Mouse (Mus musculus) thymus, adult 18-20 months (tissue): ENCODE results near the gene Scgb1a1.
"Not testable (repeated sequence)": the region's sequence is repeated elsewhere in the genome, so short reads cannot be mapped to it uniquely, and the experiment has no call there.

Experiments
- DNase-seq, 2 experiments: peaks; one replicate each; pipeline ENCODE4 v3.0.0; 2022; ENCODE audit warnings: mixed read lengths in 2 of 2

Gene Scgb1a1

DNA sequence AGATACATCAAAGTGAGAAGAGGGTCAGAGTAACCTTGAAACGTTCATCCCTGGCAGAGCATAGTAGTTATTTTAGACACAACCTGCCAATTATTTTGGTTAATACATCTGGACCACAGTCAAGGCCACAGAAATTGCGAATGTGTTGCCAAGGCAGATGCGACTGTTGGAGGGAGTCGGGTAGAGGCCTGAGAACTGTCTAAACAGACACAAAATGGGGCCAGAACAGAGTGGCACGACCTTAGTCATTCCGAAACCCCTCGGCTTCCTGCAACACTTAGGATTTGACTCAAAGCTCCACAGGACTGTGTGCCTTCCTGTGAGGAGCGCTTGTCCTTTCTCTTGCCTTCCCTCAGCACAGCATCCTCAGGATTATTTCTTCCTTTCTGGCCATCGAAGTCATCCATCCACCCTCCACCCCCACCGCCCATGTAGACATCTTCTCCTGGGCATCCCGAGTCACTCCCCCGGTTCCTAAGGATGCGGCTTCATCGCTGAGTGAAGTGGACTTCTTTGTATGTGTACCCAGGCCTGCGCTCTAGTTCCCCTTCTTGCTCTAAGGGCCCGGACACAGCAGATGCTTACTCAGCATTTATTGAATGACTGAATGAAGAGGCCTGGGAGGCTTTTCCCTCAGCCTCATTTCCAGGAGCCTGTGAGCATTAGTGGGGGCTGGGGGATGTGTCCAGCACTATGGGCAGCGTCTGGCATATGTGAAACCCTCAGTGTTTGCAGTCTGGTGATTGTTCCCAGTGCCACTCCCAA, 12.7 kb upstream of the Scgb1a1 start:
- no peak for DNase-seq

DNA sequence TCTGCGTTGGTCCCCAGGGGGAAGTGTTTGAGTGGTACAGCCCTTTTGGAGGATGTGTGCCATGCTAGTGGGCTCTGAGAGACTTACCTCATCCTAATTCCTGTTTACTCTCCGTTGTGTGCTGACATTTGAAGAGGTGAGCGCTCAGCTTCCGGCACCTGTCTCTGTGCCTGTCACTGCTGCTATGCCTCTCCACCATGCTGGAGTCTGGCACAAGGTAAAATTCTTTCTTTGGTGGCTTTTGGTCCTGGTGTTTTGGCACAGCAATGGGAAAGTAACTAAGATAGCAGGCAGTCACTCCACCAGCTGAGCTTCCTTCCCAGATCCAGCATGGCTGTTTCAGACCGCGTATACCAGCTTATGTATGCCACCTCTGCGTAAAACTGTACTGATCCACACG, 12.0 kb upstream of the Scgb1a1 start:
- DNase-seq: no peak

DNA sequence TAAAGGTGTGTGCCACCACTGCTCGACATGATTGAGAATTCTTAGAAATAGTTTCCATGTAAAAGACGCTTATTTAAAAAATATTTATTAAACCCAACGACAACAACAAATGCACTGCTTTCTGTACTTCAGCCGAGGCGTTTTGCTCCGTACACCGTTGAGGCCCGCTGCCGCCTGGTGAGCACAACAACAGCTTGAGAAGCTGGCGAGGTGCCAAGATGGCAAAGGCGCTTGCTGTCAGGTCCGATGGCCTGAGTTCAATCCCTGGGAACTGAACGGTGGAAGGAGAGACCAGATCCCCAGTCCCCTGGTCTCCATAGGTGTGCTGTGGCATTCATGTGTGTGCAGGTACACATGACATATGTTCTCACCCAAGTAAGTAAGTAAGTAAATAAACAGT, 9.7 kb upstream of the Scgb1a1 start:
- no peak for DNase-seq

DNA sequence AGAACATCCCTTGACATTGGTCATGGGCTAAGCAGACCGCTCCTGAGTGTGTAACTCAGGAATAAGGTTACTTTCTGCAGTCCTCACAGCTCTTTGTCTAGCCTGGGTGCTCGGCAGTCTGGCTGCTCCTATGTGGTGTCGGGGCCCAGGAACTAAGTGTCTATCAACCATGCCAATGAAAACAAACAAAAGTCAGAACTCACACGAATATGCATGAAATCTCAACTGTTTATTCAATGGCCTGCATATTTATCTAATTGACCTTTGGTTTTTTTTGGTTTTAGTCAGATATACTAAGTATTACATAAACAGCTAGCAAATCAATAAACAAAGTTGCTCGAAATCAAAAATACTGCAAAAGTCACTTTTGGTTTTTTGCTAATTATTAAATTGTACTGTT, 7.4 kb upstream of the Scgb1a1 start:
- no peak for DNase-seq

DNA sequence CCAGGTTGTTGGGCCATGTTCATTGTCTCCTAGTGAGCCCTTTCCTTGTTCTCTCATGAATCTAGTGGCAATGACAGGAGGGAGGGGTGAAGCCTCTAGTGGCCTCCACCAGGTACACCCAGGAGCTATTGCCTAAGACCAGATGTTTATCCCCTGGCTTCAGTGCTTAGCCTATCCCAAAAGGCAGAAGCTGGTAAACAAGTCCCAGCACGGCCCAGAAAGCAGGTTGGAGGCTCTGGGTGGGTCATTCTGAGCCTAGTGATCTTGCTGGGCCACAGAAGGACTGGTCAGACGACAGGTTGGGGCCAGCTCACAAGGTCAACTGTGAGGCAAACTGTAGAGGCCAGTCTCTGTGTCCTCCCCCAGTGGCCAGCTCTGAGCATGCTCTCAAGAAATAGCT, 3.0 kb upstream of the Scgb1a1 start:
- DNase-seq: no peak

DNA sequence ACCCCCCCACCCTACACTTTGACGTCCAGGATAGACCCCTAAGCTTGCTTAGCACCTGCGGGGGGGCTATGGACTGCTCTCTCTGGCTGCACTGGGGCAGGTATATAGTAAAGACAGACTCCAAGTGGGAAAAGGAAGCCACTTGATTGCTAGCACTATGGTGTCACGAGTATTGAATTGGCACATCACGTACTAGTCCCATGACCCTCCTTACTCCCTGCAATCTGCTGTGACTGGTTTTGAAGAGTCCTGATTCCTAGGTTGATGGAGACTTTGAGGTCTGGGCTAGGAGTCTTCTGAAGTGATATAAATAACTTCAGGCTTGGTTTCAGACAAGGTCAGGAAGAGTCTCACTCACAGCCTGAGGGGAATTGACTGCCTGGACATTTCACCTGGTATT, 2.4 kb upstream of the Scgb1a1 start:
- no peak for DNase-seq

DNA sequence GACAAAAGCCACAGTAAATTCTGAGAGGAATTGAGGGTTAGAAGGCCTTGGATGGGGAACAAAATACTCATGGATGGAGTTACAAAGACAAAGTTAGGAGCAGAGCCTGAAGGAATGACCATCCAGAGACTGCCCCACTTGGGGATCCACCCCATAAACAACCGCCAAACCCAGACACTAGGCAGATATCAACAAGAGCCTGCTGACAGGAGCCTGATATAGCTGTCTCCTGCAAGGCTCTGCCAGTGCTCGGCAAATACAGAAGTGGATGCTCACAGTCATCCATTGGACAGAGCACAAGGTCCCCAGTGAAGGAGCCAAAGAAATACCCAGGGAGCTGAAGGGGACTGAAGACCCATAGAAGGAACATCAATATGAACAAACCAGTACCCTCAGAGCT, 3.9 kb downstream of the Scgb1a1 start:
- DNase-seq: not testable (repeated sequence)

DNA sequence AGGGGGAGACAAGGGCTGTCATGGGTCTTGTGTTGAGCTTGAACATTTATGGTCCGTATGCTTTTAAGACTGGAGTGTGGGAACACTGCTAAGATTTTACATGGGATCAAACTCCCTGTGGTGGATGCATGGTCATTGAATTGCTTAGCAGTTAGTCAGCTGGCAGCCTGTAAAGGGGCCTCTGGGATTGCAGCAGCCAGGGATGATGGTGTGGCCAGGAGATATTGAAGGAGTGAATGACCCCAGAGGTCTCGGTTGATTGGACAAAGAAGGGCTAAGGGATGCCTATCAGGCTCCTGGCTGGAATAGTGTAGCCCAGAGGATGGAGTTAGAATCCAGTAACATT, 4.8 kb downstream of the Scgb1a1 start:
- no peak for DNase-seq

DNA sequence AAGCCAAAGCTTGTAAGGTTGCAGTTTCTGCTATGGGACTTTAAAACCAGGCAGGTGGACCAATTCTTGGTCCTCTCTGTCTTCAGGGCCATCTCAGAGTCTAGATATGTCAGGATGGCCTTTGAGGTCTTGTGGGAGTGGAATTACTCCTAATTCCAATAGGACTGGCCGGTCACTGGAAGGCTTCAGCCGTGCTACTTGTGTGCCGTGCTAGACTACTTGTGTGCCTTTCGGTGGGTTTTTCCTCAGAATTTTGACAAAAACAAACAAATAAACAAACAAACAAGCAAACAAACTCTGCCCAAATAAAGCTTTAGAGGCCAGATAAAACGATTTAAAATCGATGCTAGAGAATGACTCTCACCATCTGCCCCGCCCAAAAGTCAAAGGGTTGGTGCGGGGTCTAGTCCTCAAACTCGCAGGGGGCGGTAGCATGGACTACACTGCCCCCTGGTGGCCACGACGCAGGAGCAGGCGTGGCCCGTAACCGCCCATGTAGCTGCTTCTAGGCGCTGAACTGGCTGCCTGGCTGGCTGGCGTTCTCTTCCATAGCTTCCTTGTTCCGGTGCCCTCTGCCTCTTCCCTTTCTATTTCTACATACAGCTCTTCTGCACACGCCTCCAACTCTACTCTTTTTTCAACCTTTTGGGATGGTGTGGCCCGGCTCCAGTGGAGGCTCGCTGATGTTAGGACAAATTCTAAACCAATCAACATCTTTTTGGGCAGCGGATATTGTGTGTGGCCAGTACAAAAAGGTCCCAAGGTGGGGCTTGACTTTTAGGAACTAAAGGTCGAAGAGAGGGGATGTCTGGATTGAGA, 5.4 kb downstream of the Scgb1a1 start:
- DNase-seq: peak; percentile 64 to 67

DNA sequence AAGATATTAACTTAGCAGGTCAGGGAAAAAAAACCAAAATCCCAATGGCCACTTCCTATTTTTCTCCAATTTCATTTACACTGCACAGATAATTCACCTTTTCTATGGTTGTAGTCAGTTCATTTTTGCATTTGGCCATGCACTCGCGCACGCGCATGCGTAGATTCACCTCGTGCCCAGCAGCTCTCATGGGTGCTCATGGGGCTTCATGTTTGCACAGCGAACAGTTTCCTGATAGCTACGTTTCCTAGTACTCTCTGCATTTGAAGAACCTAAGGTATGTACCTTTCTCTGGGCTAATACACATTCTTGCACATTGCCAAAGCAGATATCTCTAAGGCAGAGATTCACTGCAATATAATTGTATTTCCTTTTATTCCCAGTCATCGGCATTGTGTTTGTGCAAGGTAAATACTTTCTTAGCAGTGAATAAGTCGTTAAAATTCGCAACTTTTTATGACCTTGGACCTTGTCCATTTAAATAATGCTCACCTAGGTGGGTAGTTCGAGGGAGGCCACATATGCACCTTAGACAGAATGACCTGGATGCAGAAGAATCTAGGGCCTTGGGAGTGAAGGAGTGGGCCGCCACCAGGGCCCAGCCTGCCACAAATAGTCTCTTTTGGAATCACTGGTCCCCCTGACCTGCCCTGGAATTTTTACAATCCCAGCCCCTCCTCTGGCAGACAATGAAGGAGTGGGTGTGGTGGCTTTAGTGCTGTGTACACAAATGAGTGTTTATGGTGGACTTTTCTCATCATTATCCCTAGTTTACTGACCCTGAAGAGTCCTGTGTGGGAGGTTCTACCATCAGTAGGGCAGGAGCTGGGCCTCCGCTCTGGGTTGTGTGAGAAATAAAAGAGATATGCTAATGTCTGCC, 6.2 kb downstream of the Scgb1a1 start:
- no peak for DNase-seq

DNA sequence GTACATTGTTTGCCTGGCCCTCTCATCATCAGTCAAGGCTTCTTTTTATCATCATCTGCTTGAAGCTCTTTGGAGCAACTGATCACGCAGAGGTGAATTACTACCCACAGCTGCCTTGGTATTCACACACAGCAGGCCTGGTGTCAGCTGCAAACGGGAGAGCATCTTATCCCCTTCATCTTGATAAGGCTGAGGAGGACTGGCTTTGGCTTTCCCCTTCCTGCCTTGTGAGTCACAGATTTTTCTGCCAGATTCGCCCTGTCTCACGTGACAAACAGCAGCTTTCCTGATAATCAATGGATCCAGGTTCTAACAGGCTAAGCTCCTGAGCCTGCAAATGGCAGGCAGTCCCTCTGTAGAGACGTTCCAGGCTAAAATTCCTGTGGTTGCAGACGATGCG, 7.8 kb downstream of the Scgb1a1 start:
- no peak for DNase-seq

DNA sequence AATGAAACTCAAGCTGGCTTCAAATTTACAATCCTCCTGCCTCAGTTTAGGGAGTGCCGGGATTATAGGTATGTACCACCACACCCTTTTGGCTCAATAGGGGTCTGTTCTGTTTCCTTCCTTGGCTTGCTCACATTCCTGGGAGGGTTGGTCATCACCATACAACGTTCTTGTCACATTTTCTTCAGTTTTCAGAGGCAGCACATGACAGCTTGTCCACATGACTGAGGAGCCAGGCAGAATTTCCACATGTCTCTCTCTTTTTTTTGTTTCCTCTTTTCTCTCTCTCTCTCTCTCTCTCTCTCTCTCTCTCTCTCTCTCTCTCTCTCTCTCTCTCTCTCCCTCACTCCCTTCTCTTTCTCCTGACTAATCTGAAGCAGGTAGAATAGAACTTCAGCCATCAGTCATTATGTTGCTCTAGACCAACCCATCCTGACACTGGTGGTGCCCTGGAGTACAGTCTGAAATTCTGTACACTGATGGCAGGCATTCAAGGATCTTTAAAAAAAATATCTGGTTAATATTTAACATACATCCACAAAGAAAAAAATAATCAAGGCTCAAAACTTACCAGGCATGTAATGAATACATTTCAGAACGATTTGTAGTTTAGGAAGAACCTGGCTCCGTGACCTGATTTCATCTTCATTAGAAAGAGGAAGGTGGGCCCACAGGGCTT, 10.6 kb downstream of the Scgb1a1 start:
- no peak for DNase-seq

DNA sequence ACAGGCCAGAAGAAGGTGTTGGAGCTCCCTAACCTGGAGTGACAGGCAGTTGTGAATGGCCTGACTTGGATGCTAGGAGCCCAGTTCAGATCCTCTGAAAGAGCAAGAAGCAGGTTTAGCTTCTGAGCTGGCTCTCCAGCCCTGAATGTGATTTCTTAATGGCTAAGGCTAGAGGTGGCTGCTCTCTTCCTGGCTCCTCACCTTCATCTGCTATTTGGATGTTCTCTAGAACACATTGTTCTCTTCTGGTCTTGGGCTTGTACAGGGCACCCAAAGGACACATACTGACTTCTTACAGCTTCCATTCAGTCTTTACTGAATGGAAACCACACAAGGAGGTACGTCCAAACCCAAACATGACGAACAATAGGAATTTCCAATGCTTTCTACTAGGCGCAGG, 11.7 kb downstream of the Scgb1a1 start:
- DNase-seq: no peak

DNA sequence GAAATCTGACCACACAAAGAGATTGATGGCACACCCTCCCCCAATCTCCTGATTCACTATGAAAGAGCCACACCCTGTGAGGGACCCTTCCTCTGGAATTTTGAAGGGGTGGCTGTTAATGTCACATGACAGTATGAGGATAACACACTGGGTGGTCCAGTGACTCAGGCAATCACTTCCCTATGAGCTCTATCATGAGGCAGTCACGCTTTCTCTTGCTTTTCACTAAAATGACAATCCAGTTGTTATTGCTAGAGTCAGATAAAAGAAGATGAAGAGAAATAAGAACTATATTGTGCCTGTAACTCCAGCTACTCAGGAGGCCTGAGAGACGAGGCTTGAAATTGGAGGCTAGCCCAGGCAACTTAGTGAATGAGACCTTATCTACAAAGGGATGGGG, 12.2 kb downstream of the Scgb1a1 start:
- no peak for DNase-seq

DNA sequence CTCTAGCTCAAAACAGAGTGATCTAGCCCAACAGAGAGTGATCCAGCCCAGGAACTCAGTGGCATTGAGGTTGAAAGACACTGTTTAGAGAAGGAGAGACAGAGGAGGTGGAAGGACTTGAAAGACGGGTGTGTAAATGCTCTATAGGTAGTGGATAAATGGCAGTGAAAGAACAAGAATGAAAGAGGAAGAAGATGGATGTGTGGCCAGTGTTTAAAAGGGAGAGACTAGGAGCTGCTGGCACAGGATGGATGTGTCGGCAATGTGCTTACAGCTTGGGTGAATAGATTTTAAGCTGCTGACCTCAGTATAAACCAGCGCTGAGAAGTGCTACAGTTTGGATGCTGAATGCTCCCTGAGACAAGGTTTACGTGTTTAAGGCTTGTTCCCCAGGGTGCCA, 13.3 kb downstream of the Scgb1a1 start:
- DNase-seq: no peak

DNA sequence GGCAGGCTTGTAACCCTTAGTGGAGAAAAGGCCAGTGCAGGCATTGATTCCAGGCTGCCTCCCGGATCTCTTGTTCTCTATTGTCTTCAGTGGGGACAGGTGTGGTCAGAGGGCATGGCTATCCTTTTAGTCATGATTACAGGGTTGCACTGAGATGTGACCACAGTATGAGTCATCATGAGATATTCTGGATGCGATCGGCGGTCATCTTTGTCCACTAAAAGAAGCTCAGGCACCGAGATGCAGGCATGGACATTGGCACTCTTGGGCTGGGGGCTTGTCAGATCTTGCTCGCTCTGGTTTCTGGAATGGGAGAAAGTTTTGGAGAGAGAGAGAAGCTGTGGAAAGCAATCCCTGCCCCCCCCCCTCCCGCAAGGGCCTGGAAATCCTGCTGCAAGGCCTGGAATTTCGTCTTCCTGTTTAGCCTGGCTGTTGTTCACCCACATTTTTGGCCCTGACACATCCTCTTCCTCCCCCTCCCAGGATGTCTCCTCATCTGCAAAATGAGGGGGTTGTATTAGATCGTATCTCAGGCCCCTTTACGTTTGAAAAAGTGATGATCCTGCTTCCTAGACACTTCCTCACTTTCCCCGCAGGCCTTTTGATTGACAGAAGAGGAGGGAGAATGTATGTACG, 13.9 kb downstream of the Scgb1a1 start:
- DNase-seq: no peak

DNA sequence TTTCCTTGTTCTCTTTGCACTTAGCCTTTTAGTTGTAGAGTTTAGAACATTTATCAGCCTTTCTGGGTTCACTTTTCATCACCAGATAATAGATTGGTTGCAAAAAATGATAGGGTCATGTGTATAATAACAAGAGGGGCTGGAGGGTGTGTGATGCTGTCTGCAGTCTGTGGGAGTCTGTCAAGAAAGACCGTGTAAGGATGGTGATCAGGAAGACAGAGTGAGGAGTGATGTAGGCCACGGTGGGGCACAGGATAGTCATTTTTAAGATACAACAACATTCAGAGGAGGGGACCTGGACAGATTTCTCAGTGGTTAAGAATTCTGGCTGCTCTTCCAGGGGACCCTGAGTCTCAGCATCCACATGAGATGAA, 15.6 kb downstream of the Scgb1a1 start:
- DNase-seq: no peak

DNA sequence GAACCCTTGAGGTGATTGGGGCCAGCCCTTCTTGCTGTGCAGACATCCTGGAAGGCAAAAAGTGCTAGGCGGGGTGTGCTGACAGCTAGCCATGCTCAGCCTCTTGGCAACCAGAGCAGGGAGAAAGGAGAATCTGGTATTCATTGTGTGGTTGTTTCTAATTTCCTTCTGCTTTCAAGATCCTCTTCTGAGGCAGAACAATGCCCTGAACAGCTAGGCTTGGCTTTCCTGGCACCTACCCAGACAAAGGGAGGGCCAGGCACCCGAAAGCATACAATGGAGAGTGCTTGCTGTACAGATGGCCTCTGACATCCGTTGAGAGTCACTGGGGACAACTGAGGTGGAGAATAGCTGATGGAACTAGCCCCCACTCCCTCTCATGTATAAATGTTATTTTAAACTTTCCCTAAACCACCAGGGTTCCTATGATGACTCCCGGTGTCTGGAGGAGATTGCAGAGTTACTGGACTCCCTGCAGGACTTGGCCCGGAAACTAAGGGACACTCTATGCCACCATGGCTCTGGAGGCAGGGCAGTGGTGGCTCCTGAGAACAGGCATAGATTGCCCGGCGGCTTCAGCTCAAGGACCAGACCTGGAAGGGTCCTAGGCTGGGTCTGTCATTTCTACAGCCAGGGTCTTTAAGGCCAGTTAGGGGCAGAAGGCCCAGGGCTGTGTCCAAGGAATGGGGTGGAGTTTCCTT, 16.2 kb downstream of the Scgb1a1 start:
- DNase-seq: no peak

DNA sequence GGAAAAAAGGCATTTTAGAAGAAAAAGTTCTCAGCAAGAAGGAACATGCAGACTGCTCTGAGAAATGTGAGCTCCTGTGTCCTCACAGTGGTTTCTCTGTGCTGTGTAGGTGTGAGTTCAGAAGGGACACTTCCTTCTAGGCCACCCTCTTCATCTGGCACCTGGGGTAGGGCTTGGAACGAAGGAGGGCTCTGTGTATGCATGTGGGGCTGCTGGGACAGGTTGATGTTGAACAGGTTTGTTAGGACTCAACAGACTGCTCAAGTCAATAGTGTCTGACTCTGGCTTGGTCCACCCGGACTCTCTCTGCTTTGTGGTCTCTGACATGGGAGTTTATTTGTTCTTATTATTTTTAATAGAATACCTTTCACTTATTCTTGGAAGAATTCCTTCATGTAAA, 17.4 kb downstream of the Scgb1a1 start:
- no peak for DNase-seq

DNA sequence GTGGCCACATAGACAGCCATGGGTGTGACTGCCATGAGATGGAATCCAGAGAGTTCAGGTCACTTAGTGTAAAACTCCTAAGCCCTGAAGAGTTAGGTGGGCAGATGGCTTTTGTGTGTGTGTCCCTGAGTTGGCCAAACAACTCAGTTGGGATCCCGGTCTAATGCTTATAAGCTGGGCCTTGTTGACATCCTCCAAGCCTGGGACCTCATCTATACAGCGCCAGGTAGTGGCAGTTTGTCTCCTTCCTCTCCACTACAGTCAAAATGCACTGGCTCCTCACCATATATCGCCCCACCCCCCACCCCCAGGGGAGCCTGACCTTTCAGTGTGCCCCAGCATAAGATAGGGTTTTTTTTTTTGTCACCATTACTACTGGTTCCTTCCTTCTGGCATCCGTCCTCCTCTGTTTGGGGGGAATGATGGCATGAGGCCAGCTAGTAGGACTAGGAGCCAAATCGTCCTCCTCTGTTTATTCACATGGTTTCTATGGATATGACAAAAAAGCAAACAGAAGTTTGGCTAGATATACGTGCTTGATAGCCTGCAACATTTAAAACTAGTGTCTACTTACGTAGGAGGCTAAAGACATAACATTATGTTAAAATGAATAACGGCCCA, 18.0 kb downstream of the Scgb1a1 start:
- DNase-seq: no peak

DNA sequence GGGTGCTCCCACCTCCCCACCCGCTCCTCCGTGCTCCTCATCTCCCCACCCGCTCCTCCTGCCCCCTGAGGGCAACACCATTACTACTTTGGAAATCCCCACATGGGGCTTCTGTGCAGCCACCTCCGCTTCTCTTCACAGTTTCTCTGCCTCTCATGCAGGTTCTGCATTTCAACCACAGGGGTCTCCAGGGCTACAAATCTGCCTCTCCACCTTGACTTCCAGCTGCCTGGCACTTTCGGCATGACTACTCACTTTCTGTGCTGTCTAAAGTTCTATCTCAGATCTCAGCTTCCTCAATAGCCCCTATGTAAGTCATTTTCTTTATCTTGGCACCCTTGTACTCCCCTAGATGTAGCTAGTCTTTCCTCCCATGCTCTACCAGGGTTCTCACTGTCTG, 20.5 kb downstream of the Scgb1a1 start:
- no peak for DNase-seq
